Mouse (Mus musculus) heart, adult 11 months (tissue): Measurements from ENCODE around the gene Fchsd2.

Source experiments
- DNase-seq: peaks from one replicate; pipeline ENCODE4 v3.0.0; 2022

The Fchsd2 gene

GRCm38 (mm10) chr7:101092618-101093017 is at the start of gene Fchsd2:
Gene Fchsd2 (plus strand): TSS chr7:101092863.
- DNase-seq = peak; percentile 98

GRCm38 (mm10) chr7:101043846-101044541 is 48.7 kb upstream of the Fchsd2 start:
- no peak for DNase-seq

- DNase-seq = peak; percentile 90
Measured at GRCm38 (mm10) chr7:101048247-101048646, 44.4 kb upstream of the Fchsd2 start.

GRCm38 (mm10) chr7:101049326-101050087 is 43.2 kb upstream of the Fchsd2 start:
- peak; percentile 99 for DNase-seq

- peak; percentile 94 for DNase-seq
Measured at GRCm38 (mm10) chr7:101050724-101051550, 41.7 kb upstream of the Fchsd2 start.

- DNase-seq = peak; percentile 96
Measured at GRCm38 (mm10) chr7:101051551-101052221, 41.0 kb upstream of the Fchsd2 start.

- DNase-seq = no peak
Measured at GRCm38 (mm10) chr7:101053136-101053535, 39.5 kb upstream of the Fchsd2 start.

GRCm38 (mm10) chr7:101057309-101057708 is 35.4 kb upstream of the Fchsd2 start:
- no peak for DNase-seq

GRCm38 (mm10) chr7:101059188-101059587 is 33.5 kb upstream of the Fchsd2 start:
- no peak for DNase-seq

GRCm38 (mm10) chr7:101060476-101060875 is 32.2 kb upstream of the Fchsd2 start:
- DNase-seq = peak; percentile 93

GRCm38 (mm10) chr7:101061381-101061780 is 31.3 kb upstream of the Fchsd2 start:
- DNase-seq = peak; percentile 98

- peak; percentile 98 for DNase-seq
Measured at GRCm38 (mm10) chr7:101062246-101062645, 30.4 kb upstream of the Fchsd2 start.

- DNase-seq = no peak
Measured at GRCm38 (mm10) chr7:101063523-101063922, 29.1 kb upstream of the Fchsd2 start.

- no peak for DNase-seq
Measured at GRCm38 (mm10) chr7:101064697-101065688, 27.7 kb upstream of the Fchsd2 start.

GRCm38 (mm10) chr7:101066009-101066408 is 26.7 kb upstream of the Fchsd2 start:
- DNase-seq = no peak

- peak; percentile 96 for DNase-seq
Measured at GRCm38 (mm10) chr7:101066650-101067346, 25.9 kb upstream of the Fchsd2 start.

- DNase-seq = no peak
Measured at GRCm38 (mm10) chr7:101067521-101067920, 25.1 kb upstream of the Fchsd2 start.

- DNase-seq = no peak
Measured at GRCm38 (mm10) chr7:101069271-101069670, 23.4 kb upstream of the Fchsd2 start.

- DNase-seq = peak; percentile 93
Measured at GRCm38 (mm10) chr7:101070406-101070805, 22.3 kb upstream of the Fchsd2 start.

- peak; percentile 95 for DNase-seq
Measured at GRCm38 (mm10) chr7:101071020-101071419, 21.6 kb upstream of the Fchsd2 start.
